Mouse (Mus musculus) left cerebral cortex, postnatal 14 days (tissue): ENCODE results near the gene Hdac6. TPM values are rescaled to one million over a fixed set of nuclear protein-coding genes. Genes with fewer than 3 reads are reported as not detected.
A peak's percentile ranks its signal among the peaks of the same experiment; 100 is the strongest.
"Not testable (repeated sequence)": the region's sequence is repeated elsewhere in the genome, so short reads cannot be mapped to it uniquely, and the experiment has no call there.

ENCODE experiments used
- DNase-seq, 2 experiments: peaks; one replicate each; pipeline ENCODE4 v3.0.0; 2021 to 2022; ENCODE audit warnings: low spot score in 2 of 2, mixed read lengths in 1 of 2
- intact Hi-C: fragments of 180-260 bp; cut with DNase I; formaldehyde crosslinking; loops from one replicate; pipeline ENCODE4 v1.15.1; 2025
- total RNA-seq, 2 experiments: library from RNA; stranded (reverse); gene quantifications; 2 replicates each; pipeline ENCODE4 v1.2.3; 2021

Gene Hdac6
- total RNA-seq, 2 experiments from 2014 or later, result 53.4 to 60.1 TPM

DNA sequence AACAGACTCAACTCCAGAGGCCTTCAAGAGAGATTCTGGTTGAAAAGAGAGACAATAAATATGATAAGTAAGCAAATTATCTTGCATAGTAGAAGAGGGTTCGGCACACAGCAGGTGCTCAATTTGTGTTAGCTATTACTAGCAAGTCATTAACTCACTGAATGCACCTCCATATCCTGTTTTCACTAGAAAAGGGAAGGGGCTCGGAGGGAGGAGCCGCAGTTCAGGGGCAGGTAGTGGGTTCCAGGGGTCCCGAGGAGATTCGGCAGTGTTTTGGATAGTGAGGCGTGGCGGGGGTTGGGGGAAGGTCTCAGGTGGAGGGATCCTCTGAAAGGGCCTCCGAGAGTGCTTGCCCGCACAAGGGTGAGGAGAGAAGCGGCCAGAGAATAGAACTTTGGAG is 20.6 kb downstream of the Hdac6 start:
- intact Hi-C loops, result loop anchor here (10.0 kb wide), 1 partner anchor 208 kb away; the partner anchor contains the start of gene Wdr13
- no peak for DNase-seq

- no peak for DNase-seq
- intact Hi-C loops, result loop anchor here (10.0 kb wide), 1 partner anchor 209 kb away; the partner anchor contains the start of gene Wdr13
Observed at GRCm38 (mm10) chrX:7926266-7926665, 21.4 kb downstream of the Hdac6 start.

GRCm38 (mm10) chrX:7922032-7922431 is 25.7 kb downstream of the Hdac6 start:
- no peak for DNase-seq
- intact Hi-C loops, result loop anchor here (10.0 kb wide), 1 partner anchor 213 kb away; the partner anchor contains the start of gene Wdr13

GRCm38 (mm10) chrX:7919601-7920383 is 27.9 kb downstream of the Hdac6 start, which contains the start of gene Pcsk1n:
Gene Pcsk1n, plus strand, starts transcription at chrX:7919822.
- intact Hi-C loops, result loop anchor here (10.0 kb wide), 1 partner anchor 215 kb away; the partner anchor contains the start of gene Wdr13
- peak; percentile 44 to 63 for DNase-seq

GRCm38 (mm10) chrX:7917960-7918359 is 29.7 kb downstream of the Hdac6 start:
- intact Hi-C loops, DNase-seq: not testable (repeated sequence)

DNA sequence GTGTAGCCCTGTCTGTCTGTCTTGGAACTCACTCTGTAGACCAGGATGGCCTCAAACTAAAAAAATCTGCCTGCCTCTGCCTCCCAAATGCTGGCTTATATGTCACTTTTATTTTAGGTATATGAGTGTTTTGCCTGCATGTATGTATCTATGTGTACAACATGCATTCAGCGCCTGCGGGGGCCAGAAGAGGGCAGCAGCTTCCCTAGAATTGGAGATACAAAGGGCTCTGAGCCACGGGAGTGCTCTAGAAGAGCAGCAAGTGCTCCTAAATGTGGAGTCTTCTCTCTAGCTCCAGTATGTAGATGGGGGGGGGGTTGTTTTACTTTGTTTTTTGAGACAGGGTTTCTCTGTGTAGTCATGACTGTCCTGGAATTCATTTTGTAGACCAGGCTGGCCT is 32.0 kb downstream of the Hdac6 start:
- peak in 1 of 2 experiments; percentile 32 for DNase-seq

GRCm38 (mm10) chrX:7910473-7910872 is 37.2 kb downstream of the Hdac6 start:
- intact Hi-C loops, result loop anchor here (5.0 kb wide), 1 partner anchor 107 kb away; the partner anchor contains the start of gene Glod5
- no peak for DNase-seq

More for the DNA sequence above, 32.0 kb downstream of the Hdac6 start:
- intact Hi-C loops, result not testable (repeated sequence)

GRCm38 (mm10) chrX:7909242-7909641 is 38.4 kb downstream of the Hdac6 start, which contains the start of gene Gm10490:
Gene Gm10490, plus strand, starts transcription at chrX:7909542.
- DNase-seq, intact Hi-C loops: not testable (repeated sequence)

DNA sequence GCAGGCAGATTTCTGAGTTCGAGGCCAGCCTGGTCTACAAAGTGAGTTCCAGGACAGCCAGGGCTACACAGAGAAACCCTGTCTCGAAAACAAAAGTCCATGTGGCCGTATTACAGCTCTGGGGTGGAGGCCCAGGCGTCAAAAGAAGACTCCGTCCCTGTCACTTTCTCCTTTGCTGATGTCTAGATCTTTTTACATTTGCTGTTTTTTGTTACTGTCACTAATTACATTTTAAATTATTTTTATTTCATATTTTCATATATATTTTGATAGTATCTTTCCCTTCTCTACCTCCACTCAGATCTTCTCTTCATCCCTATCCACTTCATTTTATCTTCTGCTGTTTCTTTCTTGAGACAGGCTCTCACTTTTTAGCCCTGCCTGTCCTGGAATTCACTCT is 40.0 kb downstream of the Hdac6 start, which contains the start of gene Gm10491:
Gene Gm10491 (minus strand): TSS at position 101 of the 400 bp plus-strand sequence.
- DNase-seq, result no peak
- intact Hi-C loops, result no loop called here

DNA sequence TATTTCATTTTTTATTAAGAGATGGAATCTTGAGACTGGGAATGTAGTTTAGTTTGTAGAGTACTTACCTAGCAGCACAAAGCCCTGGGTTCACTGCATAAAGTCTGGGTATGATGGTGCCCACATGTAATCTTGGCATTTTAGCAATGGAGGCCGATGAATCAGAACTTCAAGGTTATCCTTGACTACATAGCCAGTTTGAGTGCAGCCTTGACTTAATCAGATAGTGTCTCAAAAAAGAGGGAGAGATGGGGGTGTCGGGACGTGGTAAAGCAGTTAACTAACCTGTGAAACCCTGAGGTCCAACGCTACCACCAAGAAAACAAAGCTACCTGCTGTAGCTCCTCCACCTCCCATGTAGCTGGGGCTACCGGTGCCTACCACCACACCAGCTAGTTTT is 43.2 kb downstream of the Hdac6 start:
- intact Hi-C loops, result no loop called here
- DNase-seq, result no peak

DNA sequence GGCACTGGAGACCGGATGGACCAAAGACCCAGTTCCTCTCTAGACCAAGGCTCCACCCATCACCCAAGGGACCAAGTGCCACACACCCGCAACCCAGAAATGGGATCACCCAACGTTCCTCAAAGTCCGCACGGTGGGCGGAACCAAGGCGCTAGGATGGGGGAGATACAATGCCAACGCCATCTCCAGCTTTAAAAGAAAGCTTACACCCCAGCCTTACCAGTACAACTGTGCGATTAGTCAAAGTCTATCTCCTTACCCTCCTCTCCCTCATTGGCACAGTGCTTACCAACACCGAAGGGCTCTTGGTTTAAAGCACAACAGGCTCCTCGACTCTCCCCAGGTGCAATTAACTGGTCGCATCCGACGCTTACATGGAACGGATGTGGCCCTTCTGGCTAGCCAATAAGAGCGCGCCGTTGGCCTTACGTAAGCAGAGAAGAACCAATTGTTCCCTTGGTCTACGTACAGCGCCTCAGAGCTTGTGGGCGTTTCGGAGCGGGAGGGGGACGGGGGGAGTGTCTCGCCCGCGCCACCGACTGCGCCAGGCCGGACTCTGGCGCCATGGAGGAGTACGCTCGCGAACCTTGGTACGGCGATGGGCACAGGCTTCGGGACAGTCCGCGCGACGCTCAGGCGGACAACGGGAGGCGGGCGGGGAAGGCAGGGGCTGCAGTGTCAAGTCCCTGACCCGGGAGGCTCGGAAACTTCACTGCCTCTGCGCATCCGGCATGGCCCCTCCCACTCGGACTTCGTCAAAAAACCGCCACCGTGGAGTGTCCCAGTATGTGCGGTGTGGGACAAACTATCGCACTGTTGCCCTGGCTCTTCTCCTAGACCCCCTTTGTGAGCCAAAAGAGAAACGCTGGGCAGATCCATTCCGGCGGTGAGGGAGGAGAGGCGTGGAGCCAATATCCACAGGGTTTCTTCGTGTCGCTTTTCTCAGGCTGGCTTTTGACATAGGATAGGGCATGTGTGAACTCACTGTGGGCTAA is 48.5 kb downstream of the Hdac6 start, which contains the start of the genes Pqbp1 and Timm17b:
Gene Pqbp1 (minus strand): TSS at position 390 of the 995 bp plus-strand sequence.
Gene Timm17b (plus strand): TSS at position 478 of the 995 bp plus-strand sequence.
- intact Hi-C loops, result loop anchor here (2.0 kb wide), 1 partner anchor 20 kb away; the partner anchor contains the start of gene Pim2
- peak; percentile 88 to 91 for DNase-seq

- intact Hi-C loops, result loop anchor here (2.0 kb wide), 1 partner anchor 19 kb away; the partner anchor contains the start of gene Pim2
Observed at GRCm38 (mm10) chrX:7898211-7898610, 49.5 kb downstream of the Hdac6 start.

GRCm38 (mm10) chrX:7883841-7884567 is 63.7 kb downstream of the Hdac6 start, which contains the start of gene Slc35a2:
Gene Slc35a2, plus strand, starts transcription at chrX:7884028.
- intact Hi-C loops, result no loop called here

More at GRCm38 (mm10) chrX:7898211-7898610, 49.5 kb downstream of the Hdac6 start:
- no peak for DNase-seq

More at GRCm38 (mm10) chrX:7883841-7884567, 63.7 kb downstream of the Hdac6 start, which contains the start of gene Slc35a2:
- peak; percentile 71 to 83 for DNase-seq

Other genes with a start within 250 kb of the Hdac6 start
- gene Wdr45, start 233.6 kb downstream of the Hdac6 start, total RNA-seq, result 10 to 100 TPM; 44.9 to 53.6 TPM
- not detected for gene Gm45208, start 225.6 kb downstream of the Hdac6 start, total RNA-seq
- gene Praf2, start 219.4 kb downstream of the Hdac6 start, total RNA-seq, result 100 to 1,000 TPM; 102 to 110 TPM
- 10 to 100 TPM; 23.1 to 23.8 TPM for gene Ccdc120, start 197.0 kb downstream of the Hdac6 start, total RNA-seq
- 10 to 100 TPM; 35.9 to 37.3 TPM for gene Tfe3, start 185.3 kb downstream of the Hdac6 start, total RNA-seq
- gene Gripap1, start 158.1 kb downstream of the Hdac6 start, total RNA-seq, result 10 to 100 TPM; 83.3 to 92.9 TPM
- gene Kcnd1, start 125.6 kb downstream of the Hdac6 start, total RNA-seq, result 1 to 10 TPM; 9.7 TPM
- 10 to 100 TPM; 61.1 to 68.2 TPM for gene Otud5, start 106.5 kb downstream of the Hdac6 start, total RNA-seq
- 10 to 100 TPM; 53.9 to 56.1 TPM for gene Pim2, start 69.6 kb downstream of the Hdac6 start, total RNA-seq
- gene Slc35a2, start 63.9 kb downstream of the Hdac6 start, total RNA-seq, result 10 to 100 TPM; 46.3 to 56.3 TPM
- gene Pqbp1, start 48.6 kb downstream of the Hdac6 start, total RNA-seq, result 10 to 100 TPM; 79.9 to 80.4 TPM
- gene Timm17b, start 48.5 kb downstream of the Hdac6 start, total RNA-seq, result 10 to 100 TPM; 25.8 to 28.6 TPM
- gene Gm10491, start 40.1 kb downstream of the Hdac6 start, total RNA-seq, result not detected
- not detected for gene Gm10490, start 38.3 kb downstream of the Hdac6 start, total RNA-seq
- gene Pcsk1n, start 28.1 kb downstream of the Hdac6 start, total RNA-seq, result 100 to 1,000 TPM; 329 to 351 TPM
- not detected for gene Eras, start 19.3 kb downstream of the Hdac6 start, total RNA-seq
- gene Gata1, start 30.2 kb upstream of the Hdac6 start, total RNA-seq, result not detected
- gene Glod5, start 70.6 kb upstream of the Hdac6 start, total RNA-seq, result under 1 TPM in 1 of 2 experiments, not detected in 1; 0.75 TPM
- gene Suv39h1, start 126.9 kb upstream of the Hdac6 start, total RNA-seq, result 10 to 100 TPM; 27.2 to 30.8 TPM
- 1 to 10 TPM; 1.1 to 2.9 TPM for gene Was, start 142.6 kb upstream of the Hdac6 start, total RNA-seq
- 100 to 1,000 TPM; 216 to 236 TPM for gene Wdr13, start 185.0 kb upstream of the Hdac6 start, total RNA-seq
- gene Rbm3, start 198.0 kb upstream of the Hdac6 start, total RNA-seq, result 100 to 1,000 TPM; 198 to 216 TPM
- gene Tbc1d25, start 228.3 kb upstream of the Hdac6 start, total RNA-seq, result 10 to 100 TPM; 15.7 to 16.3 TPM
- gene Ebp, start 245.6 kb upstream of the Hdac6 start, total RNA-seq, result 10 to 100 TPM; 31.7 to 33.3 TPM